Mouse (Mus musculus) embryonic facial prominence, embryonic 13.5 days (tissue): ENCODE results near the gene Mettl2. TPM values are rescaled to one million over a fixed set of nuclear protein-coding genes. Genes with fewer than 3 reads are reported as not detected.

Source experiments
- ATAC-seq: fragments of 200-750 bp; cut with Nextera tagmentation; 2 replicates; pipeline ENCODE4 v1.8.0; 2017; ENCODE audit warnings: low read depth; ENCODE audit not compliant: insufficient number of reproducible peaks, insufficient read depth, low FRiP score, low TSS enrichment
- H3K27ac ChIP-seq: fragments of 300-500 bp; sonication (generic); 2 replicates; pipeline ENCODE4 v1.5.1; 2015; ENCODE audit warnings: moderate library complexity, mild to moderate bottlenecking, inconsistent platforms
- H3K27me3 ChIP-seq: fragments of 300-500 bp; sonication (generic); 2 replicates; pipeline ENCODE4 v1.6.1; 2015; ENCODE audit warnings: mild to moderate bottlenecking, inconsistent platforms
- H3K36me3 ChIP-seq: fragments of 300-500 bp; sonication (generic); 2 replicates; pipeline ENCODE4 v1.6.1; 2015; ENCODE audit warnings: mild to moderate bottlenecking, inconsistent platforms
- H3K4me1 ChIP-seq: fragments of 300-500 bp; sonication (generic); 2 replicates; pipeline ENCODE4 v1.6.1; 2015; ENCODE audit warnings: inconsistent platforms
- H3K4me2 ChIP-seq: fragments of 300-500 bp; sonication (generic); 2 replicates; pipeline ENCODE4 v1.6.1; 2015; ENCODE audit warnings: moderate library complexity, mild to moderate bottlenecking, inconsistent platforms
- H3K4me3 ChIP-seq: fragments of 300-500 bp; sonication (generic); 2 replicates; pipeline ENCODE4 v1.5.1; 2015; ENCODE audit warnings: mild to moderate bottlenecking, inconsistent platforms
- H3K9ac ChIP-seq: fragments of 300-500 bp; sonication (generic); 2 replicates; pipeline ENCODE4 v1.6.1; 2015; ENCODE audit warnings: mild to moderate bottlenecking, inconsistent platforms
- H3K9me3 ChIP-seq: fragments of 300-500 bp; sonication (generic); 2 replicates; pipeline ENCODE4 v1.6.1; 2016; ENCODE audit warnings: inconsistent platforms
- WGBS: fragments of 180-500 bp; shearing (Covaris S2); methylation state at CpG from one replicate; pipeline ENCODE4 v1.1.7; 2015; ENCODE audit warnings: mixed read lengths; 5-methylcytosine and 5-hydroxymethylcytosine counted together
- polyA plus RNA-seq: library from polyadenylated mRNA; unstranded; fragments of >200 nt; fragmentation: Nextera tagmentation; extraction: Ambion mirVana; gene quantifications from 2 replicates; pipeline ENCODE4 v1.2.1, GENCODE M21; 2015

Mettl2 gene
- polyA plus RNA-seq, 1 experiment from 2014 or later = 54.5 TPM

DNA sequence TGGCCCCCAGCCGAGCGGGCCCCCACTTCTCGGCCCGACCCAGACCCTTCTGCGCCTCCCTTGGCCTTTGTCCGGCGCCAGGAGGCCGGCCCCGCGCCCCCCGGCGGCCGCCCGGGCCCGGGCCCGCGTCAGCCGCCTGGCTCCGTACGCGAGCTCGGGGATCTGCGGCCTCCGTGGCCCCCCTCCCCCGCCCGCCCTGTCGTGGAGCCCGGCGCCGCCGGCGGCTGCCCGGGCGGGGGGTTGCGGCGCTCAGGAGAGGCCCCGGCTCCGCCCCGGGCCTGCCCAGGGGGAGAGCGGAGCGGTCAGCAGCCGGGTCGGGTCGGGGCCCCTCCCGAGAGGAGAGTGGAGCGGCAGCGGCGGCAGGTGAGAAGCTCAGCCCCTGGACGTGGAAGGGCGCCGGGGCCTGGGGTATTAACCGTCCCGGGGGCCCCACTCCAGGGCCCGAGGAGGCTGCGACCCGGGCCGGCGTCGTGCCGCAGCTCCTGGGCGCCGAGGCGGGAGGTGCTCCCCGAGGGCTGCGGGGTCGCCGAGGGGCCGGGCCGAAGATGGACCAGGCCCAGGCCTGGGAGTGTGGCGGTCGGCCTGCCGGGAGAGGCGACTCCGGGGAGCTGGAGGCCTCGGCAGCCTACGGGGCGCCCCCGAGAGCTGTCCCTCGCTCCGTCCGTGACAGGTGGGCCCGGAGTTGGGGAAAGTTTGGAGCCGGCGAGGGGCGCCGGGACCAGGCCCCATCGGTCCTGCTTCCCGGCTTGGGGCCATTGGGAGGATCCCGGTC is 55.6 kb downstream of the Mettl2 start:
- H3K9me3 ChIP-seq = no peaks in the 10 kb centered on the region
- ATAC-seq = peak; percentile 74
- peak overlapping the region; percentile 95 for H3K27ac ChIP-seq
- peak overlapping the region; percentile 92 for H3K4me3 ChIP-seq
- peak overlapping the region; percentile 99 for H3K9ac ChIP-seq
- WGBS = 3% methylated on average over 84 of the region's 89 CpGs
- H3K4me1 ChIP-seq = peaks cover 26% of the 10 kb centered on the region
- H3K27me3 ChIP-seq = no peaks in the 10 kb centered on the region
- peaks cover 42% of the 10 kb centered on the region for H3K36me3 ChIP-seq
- H3K4me2 ChIP-seq = peak overlapping the region; percentile 74

DNA sequence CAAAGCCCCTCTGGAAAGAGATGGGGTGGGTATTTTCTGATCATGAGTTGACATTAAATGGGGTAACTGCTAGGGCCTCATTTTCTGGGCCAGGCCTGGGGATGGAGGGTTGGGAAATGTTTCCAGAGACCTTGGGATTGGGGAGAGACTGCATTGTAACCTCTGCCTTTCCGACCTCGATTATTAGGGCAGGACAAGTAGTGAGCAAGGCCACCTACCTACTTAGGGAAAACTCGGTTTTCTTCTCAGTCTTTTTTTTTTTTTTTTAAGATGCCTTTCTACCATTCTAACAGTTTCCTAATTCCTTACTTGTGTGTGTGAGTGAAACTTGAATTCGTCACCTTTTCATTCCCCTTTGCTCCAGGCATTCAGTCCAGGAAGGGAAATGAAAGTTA is 56.2 kb downstream of the Mettl2 start:
- H3K4me1 ChIP-seq = peaks cover 26% of the 10 kb centered on the region
- peak overlapping the region; percentile 95 for H3K27ac ChIP-seq
- peak overlapping the region; percentile 74 for H3K4me2 ChIP-seq
- ATAC-seq = no peak
- peaks cover 44% of the 10 kb centered on the region for H3K36me3 ChIP-seq
- H3K4me3 ChIP-seq = peak overlapping the region; percentile 92
- no peaks in the 10 kb centered on the region for H3K27me3 ChIP-seq
- no peaks in the 10 kb centered on the region for H3K9me3 ChIP-seq
- WGBS = 2% methylated on average over 4 of the region's 4 CpGs
- H3K9ac ChIP-seq = peak overlapping the region; percentile 99

DNA sequence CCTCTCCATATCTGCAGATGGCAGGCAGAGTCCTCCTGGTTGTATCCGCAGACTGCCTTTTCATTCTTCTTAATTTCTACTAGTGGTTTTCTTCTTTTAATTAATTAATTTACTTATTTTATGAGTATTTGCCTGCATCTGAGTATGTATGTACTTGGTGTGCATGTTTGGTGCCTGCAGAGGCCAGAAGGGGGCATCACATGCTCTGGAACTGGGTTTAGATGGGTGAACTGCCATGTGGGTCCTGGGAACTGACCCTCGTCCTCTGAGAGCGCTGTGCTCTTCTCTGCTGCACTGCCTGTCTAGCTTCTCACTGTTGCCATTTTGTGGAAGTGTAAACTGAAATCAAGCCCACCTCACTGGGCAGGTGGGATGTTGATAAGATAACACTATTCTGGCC is 58.5 kb downstream of the Mettl2 start:
- no peak overlapping the region for H3K4me2 ChIP-seq
- 93% methylated on average over 3 of the region's 3 CpGs for WGBS
- peaks cover 39% of the 10 kb centered on the region for H3K36me3 ChIP-seq
- ATAC-seq = no peak
- H3K9me3 ChIP-seq = no peaks in the 10 kb centered on the region
- H3K4me3 ChIP-seq = no peak overlapping the region
- H3K4me1 ChIP-seq = peaks cover 19% of the 10 kb centered on the region
- H3K27me3 ChIP-seq = no peaks in the 10 kb centered on the region
- no peak overlapping the region for H3K27ac ChIP-seq
- H3K9ac ChIP-seq = no peak overlapping the region

Other genes with a start within 250 kb of the Mettl2 start
- not detected in 2 replicates for gene Efcab3, start 62.8 kb upstream of the Mettl2 start, polyA plus RNA-seq
- not detected in 2 replicates for gene Gm10842, start 20.5 kb downstream of the Mettl2 start, polyA plus RNA-seq
- gene Tlk2, start 52.4 kb downstream of the Mettl2 start, polyA plus RNA-seq = 23.9 and 26.7 TPM in 2 replicates
- 30.8 and 31.1 TPM in 2 replicates for gene Mrc2, start 166.2 kb downstream of the Mettl2 start, polyA plus RNA-seq